Mouse (Mus musculus): ENCODE measurements around the gene Ifngr2. TPM values are rescaled to one million over a fixed set of nuclear protein-coding genes. Genes with fewer than 3 reads are reported as not detected.

Ifngr2 gene
- total and polyA plus RNA-seq, 2 experiments from 2014 or later, result 87.6 to 149 TPM

- no peaks in the 10 kb centered on the region for H3K27me3 ChIP-seq (ENCODE audit: control insufficient read depth, insufficient read depth, low read length)
- no peak overlapping the region for H3K4me3 ChIP-seq (ENCODE audit: low read depth, low read length)
- H3K9ac ChIP-seq (replicated peaks; ENCODE audit: low read depth, low read length), result no peak overlapping the region
- H3K4me1 ChIP-seq (ENCODE audit: control insufficient read depth, insufficient read depth), result peaks cover 8% of the 10 kb centered on the region; the same call in 1 of the 2 replicates
- no peak for DNase-seq (ENCODE audit: low spot score)
- peaks cover 50% of the 10 kb centered on the region for H3K36me3 ChIP-seq (replicated peaks; ENCODE audit: control insufficient read depth, insufficient read depth, low read length)
- WGBS, result 79% methylated on average over 4 of the region's 4 CpGs
- H3K27ac ChIP-seq (ENCODE audit: low read depth), result 0 out of 2 replicates have a peak overlapping the region, but pooled peaks have one; percentile 13
- ATAC-seq (ENCODE audit: insufficient read depth, low read depth), result peak; percentile 35
- TF ChIP-seq CTCF (IDR thresholded peaks at IDR 0.05; ENCODE audit: low read depth), result no peak
- no peak for TF ChIP-seq EP300 (IDR thresholded peaks at IDR 0.05; ENCODE audit: low read depth)
- no peak overlapping the region for H3K4me2 ChIP-seq (ENCODE audit: low read depth, low read length)
- H3K9me3 ChIP-seq (replicated peaks; ENCODE audit: control insufficient read depth, low read length), result no peaks in the 10 kb centered on the region
Measured at GRCm38 (mm10) chr16:91564580-91565291, 17.9 kb downstream of the Ifngr2 start.

- no peak for ATAC-seq (ENCODE audit: insufficient read depth, low read depth)
- no peaks in the 10 kb centered on the region for H3K27me3 ChIP-seq (ENCODE audit: control insufficient read depth, insufficient read depth, low read length)
- no peak overlapping the region for H3K4me2 ChIP-seq (ENCODE audit: low read depth, low read length)
- no peak for TF ChIP-seq CTCF (IDR thresholded peaks at IDR 0.05; ENCODE audit: low read depth)
- no peak for TF ChIP-seq EP300 (IDR thresholded peaks at IDR 0.05; ENCODE audit: low read depth)
- H3K4me3 ChIP-seq (ENCODE audit: low read depth, low read length), result no peak overlapping the region
- peaks cover 8% of the 10 kb centered on the region; the same call in 1 of the 2 replicates for H3K4me1 ChIP-seq (ENCODE audit: control insufficient read depth, insufficient read depth)
- no peak for DNase-seq (ENCODE audit: low spot score)
- WGBS, result 47% methylated on average over 9 of the region's 9 CpGs
- H3K27ac ChIP-seq (ENCODE audit: low read depth), result no peak overlapping the region
- H3K9ac ChIP-seq (replicated peaks; ENCODE audit: low read depth, low read length), result no peak overlapping the region
- H3K36me3 ChIP-seq (replicated peaks; ENCODE audit: control insufficient read depth, insufficient read depth, low read length), result peaks cover 43% of the 10 kb centered on the region
- no peaks in the 10 kb centered on the region for H3K9me3 ChIP-seq (replicated peaks; ENCODE audit: control insufficient read depth, low read length)
Measured at GRCm38 (mm10) chr16:91565292-91565951, 18.6 kb downstream of the Ifngr2 start.

- no peaks in the 10 kb centered on the region for H3K9me3 ChIP-seq (replicated peaks; ENCODE audit: control insufficient read depth, low read length)
- H3K4me3 ChIP-seq (ENCODE audit: low read depth, low read length), result no peak overlapping the region
- TF ChIP-seq EP300 (IDR thresholded peaks at IDR 0.05; ENCODE audit: low read depth), result no peak
- TF ChIP-seq CTCF (IDR thresholded peaks at IDR 0.05; ENCODE audit: low read depth), result no peak
- H3K9ac ChIP-seq (replicated peaks; ENCODE audit: low read depth, low read length), result no peak overlapping the region
- H3K27me3 ChIP-seq (ENCODE audit: control insufficient read depth, insufficient read depth, low read length), result no peaks in the 10 kb centered on the region
- H3K27ac ChIP-seq (ENCODE audit: low read depth), result no peak overlapping the region
- peaks cover 37% of the 10 kb centered on the region for H3K36me3 ChIP-seq (replicated peaks; ENCODE audit: control insufficient read depth, insufficient read depth, low read length)
- no peak for ATAC-seq (ENCODE audit: insufficient read depth, low read depth)
- no peak overlapping the region for H3K4me2 ChIP-seq (ENCODE audit: low read depth, low read length)
- whole genome bisulfite sequencing, result 84% methylated on average over 7 of the region's 7 CpGs
- peaks cover 8% of the 10 kb centered on the region; the same call in 1 of the 2 replicates for H3K4me1 ChIP-seq (ENCODE audit: control insufficient read depth, insufficient read depth)
- no peak for DNase-seq (ENCODE audit: low spot score)
Measured at GRCm38 (mm10) chr16:91566002-91566401, 19.1 kb downstream of the Ifngr2 start.

GRCm38 (mm10) chr16:91568960-91569359 is 22.1 kb downstream of the Ifngr2 start:
- TF ChIP-seq EP300 (IDR thresholded peaks at IDR 0.05; ENCODE audit: low read depth) (no peak), CTCF (IDR thresholded peaks at IDR 0.05; ENCODE audit: low read depth) (no peak)
- WGBS, result 80% methylated on average over 10 of the region's 10 CpGs
- Histone ChIP-seq H3K27me3 (ENCODE audit: control insufficient read depth, insufficient read depth, low read length) (no peaks in the 10 kb centered on the region), H3K4me1 (ENCODE audit: control insufficient read depth, insufficient read depth) (peaks cover 8% of the 10 kb centered on the region; the same call in 1 of the 2 replicates), H3K9me3 (replicated peaks; ENCODE audit: control insufficient read depth, low read length) (no peaks in the 10 kb centered on the region), H3K9ac (replicated peaks; ENCODE audit: low read depth, low read length) (no peak overlapping the region), H3K36me3 (replicated peaks; ENCODE audit: control insufficient read depth, insufficient read depth, low read length) (peaks cover 11% of the 10 kb centered on the region), H3K4me2 (ENCODE audit: low read depth, low read length) (no peak overlapping the region), H3K27ac (ENCODE audit: low read depth) (no peak overlapping the region), H3K4me3 (ENCODE audit: low read depth, low read length) (no peak overlapping the region)
- ATAC-seq (ENCODE audit: insufficient read depth, low read depth) (peak; percentile 24; the same call in 1 of the 2 replicates), DNase-seq (ENCODE audit: low spot score) (no peak)

- no peak for DNase-seq (ENCODE audit: low spot score)
- Histone ChIP-seq H3K9ac (replicated peaks; ENCODE audit: low read depth, low read length) (no peak overlapping the region), H3K4me2 (ENCODE audit: low read depth, low read length) (no peak overlapping the region), H3K27ac (ENCODE audit: low read depth) (no peak overlapping the region), H3K4me3 (ENCODE audit: low read depth, low read length) (no peak overlapping the region), H3K4me1 (ENCODE audit: control insufficient read depth, insufficient read depth) (no peaks in the 10 kb centered on the region), H3K36me3 (replicated peaks; ENCODE audit: control insufficient read depth, insufficient read depth, low read length) (0 out of 2 replicates have a peak, but pooled peaks cover 16% of the 10 kb centered on the region), H3K27me3 (ENCODE audit: control insufficient read depth, insufficient read depth, low read length) (no peaks in the 10 kb centered on the region), H3K9me3 (replicated peaks; ENCODE audit: control insufficient read depth, low read length) (no peaks in the 10 kb centered on the region)
- TF ChIP-seq EP300 (IDR thresholded peaks at IDR 0.05; ENCODE audit: low read depth), result no peak
- TF ChIP-seq CTCF (IDR thresholded peaks at IDR 0.05; ENCODE audit: low read depth), result no peak
- WGBS, result 54% methylated on average over 3 of the region's 3 CpGs
- ATAC-seq (ENCODE audit: insufficient read depth, low read depth), result no peak
Measured at GRCm38 (mm10) chr16:91571105-91571504, 24.2 kb downstream of the Ifngr2 start.

All from heart, postnatal 0 days (tissue).